Mouse (Mus musculus) limb, embryonic 11.5 days (tissue): ENCODE results near the gene Slc39a13. TPM values are rescaled to one million over a fixed set of nuclear protein-coding genes. Genes with fewer than 3 reads are reported as not detected.
A peak's percentile ranks its signal among the peaks of the same experiment; 100 is the strongest.

ENCODE experiments used
- ATAC-seq: fragments of 200-750 bp; cut with Nextera tagmentation; 2 replicates; pipeline ENCODE4 v1.8.0; 2017; ENCODE audit warnings: low read depth; ENCODE audit not compliant: insufficient number of reproducible peaks, low FRiP score, low TSS enrichment
- DNase-seq: peaks from one replicate; pipeline ENCODE4 v3.0.0-alpha.2; 2015; ENCODE audit warnings: low spot score
- H3K27ac ChIP-seq: fragments of 300-500 bp; sonication (generic); replicated peaks from 2 replicates; pipeline ENCODE4 v1.5.1; 2014; ENCODE audit warnings: low read depth, mild to moderate bottlenecking, low read length
- H3K27me3 ChIP-seq: fragments of 300-500 bp; sonication (generic); 2 replicates; pipeline ENCODE4 v1.6.1; 2014; ENCODE audit warnings: mild to moderate bottlenecking, low read length, mixed read lengths; ENCODE audit not compliant: control insufficient read depth, insufficient read depth
- H3K36me3 ChIP-seq: fragments of 300-500 bp; sonication (generic); 2 replicates; pipeline ENCODE4 v1.6.1; 2014; ENCODE audit warnings: mild to moderate bottlenecking, low read length, moderate library complexity, mixed read lengths; ENCODE audit not compliant: control insufficient read depth, insufficient read depth
- H3K4me1 ChIP-seq: fragments of 300-500 bp; sonication (generic); 2 replicates; pipeline ENCODE4 v1.6.1; 2014; ENCODE audit warnings: low read length, mixed read lengths; ENCODE audit not compliant: control insufficient read depth, insufficient read depth
- H3K4me2 ChIP-seq: fragments of 300-500 bp; sonication (generic); 2 replicates; pipeline ENCODE4 v1.6.1; 2014; ENCODE audit warnings: low read depth, mild to moderate bottlenecking, moderate library complexity; ENCODE audit not compliant: severe bottlenecking
- H3K4me3 ChIP-seq: fragments of 300-500 bp; sonication (generic); 2 replicates; pipeline ENCODE4 v1.5.1; 2014; ENCODE audit warnings: low read depth, low read length
- H3K9ac ChIP-seq: fragments of 300-500 bp; sonication (generic); 2 replicates; pipeline ENCODE4 v1.6.1; 2014; ENCODE audit warnings: mild to moderate bottlenecking, low read length
- H3K9me3 ChIP-seq: fragments of 300-500 bp; sonication (generic); 2 replicates; pipeline ENCODE4 v1.6.1; 2016; ENCODE audit warnings: low read length; ENCODE audit not compliant: control insufficient read depth
- WGBS: fragments of 180-500 bp; shearing (Covaris S2); extraction: QIAGEN DNeasy Blood & Tissue Kit; methylation state at CpG from one replicate; pipeline ENCODE4 v1.1.7; 2014; 5-methylcytosine and 5-hydroxymethylcytosine counted together
- polyA plus RNA-seq: library from polyadenylated mRNA; unstranded; fragments of >200 nt; fragmentation: Nextera tagmentation; extraction: Ambion mirVana; gene quantifications from 2 replicates; pipeline ENCODE4 v1.2.1, GENCODE M21; 2014

The Slc39a13 gene
- 27.1 and 29.8 TPM in 2 replicates for polyA plus RNA-seq

- Histone ChIP-seq H3K9me3 (no peaks in the 10 kb centered on the region), H3K36me3 (peaks cover 4% of the 10 kb centered on the region), H3K4me3 (peak within 1 kb of the TSS; percentile 58), H3K9ac (peak within 1 kb of the TSS; percentile 63), H3K4me1 (peaks cover 15% of the 10 kb centered on the region), H3K27me3 (no peaks in the 10 kb centered on the region), H3K27ac (peak within 1 kb of the TSS; percentile 68), H3K4me2 (peak within 1 kb of the TSS; percentile 88)
- peak; percentile 93 for ATAC-seq
- DNase-seq: peak; percentile 98
- under 1% methylated on average over 56 of the region's 69 CpGs for WGBS
Measured at GRCm38 (mm10) chr2:91070076-91070800, at the start of gene Slc39a13. Gene Slc39a13, minus strand, starts transcription at chr2:91070417.

GRCm38 (mm10) chr2:91119551-91119950 is 49.3 kb upstream of the Slc39a13 start:
- Histone ChIP-seq H3K4me3 (no peak overlapping the region), H3K9me3 (no peaks in the 10 kb centered on the region), H3K27me3 (no peaks in the 10 kb centered on the region; the same call in 1 of the 2 replicates), H3K9ac (no peak overlapping the region), H3K36me3 (no peaks in the 10 kb centered on the region), H3K27ac (no peak overlapping the region), H3K4me1 (no peaks in the 10 kb centered on the region), H3K4me2 (no peak overlapping the region; the same call in 1 of the 2 replicates)
- no peak for DNase-seq
- no peak for ATAC-seq
- WGBS: 89% methylated on average over 6 of the region's 6 CpGs

- 88% methylated on average over 19 of the region's 19 CpGs for WGBS
- H3K36me3 ChIP-seq: no peaks in the 10 kb centered on the region
- no peaks in the 10 kb centered on the region; the same call in 1 of the 2 replicates for H3K27me3 ChIP-seq
- no peaks in the 10 kb centered on the region for H3K4me1 ChIP-seq
- DNase-seq: no peak
- no peak overlapping the region for H3K9ac ChIP-seq
- no peaks in the 10 kb centered on the region for H3K9me3 ChIP-seq
- no peak overlapping the region for H3K4me3 ChIP-seq
- no peak overlapping the region for H3K27ac ChIP-seq
- H3K4me2 ChIP-seq: no peak overlapping the region
- ATAC-seq: no peak
Measured at GRCm38 (mm10) chr2:91119061-91119460, 48.8 kb upstream of the Slc39a13 start.

GRCm38 (mm10) chr2:91118647-91119046 is 48.4 kb upstream of the Slc39a13 start:
- H3K9ac ChIP-seq: no peak overlapping the region
- no peak for DNase-seq
- WGBS: 50% methylated on average over 1 of the region's 1 CpGs
- no peaks in the 10 kb centered on the region for H3K36me3 ChIP-seq
- H3K27me3 ChIP-seq: no peaks in the 10 kb centered on the region; the same call in 1 of the 2 replicates
- no peak overlapping the region for H3K27ac ChIP-seq
- no peak overlapping the region for H3K4me3 ChIP-seq
- no peak overlapping the region for H3K4me2 ChIP-seq
- H3K4me1 ChIP-seq: no peaks in the 10 kb centered on the region
- no peak for ATAC-seq
- H3K9me3 ChIP-seq: no peaks in the 10 kb centered on the region

GRCm38 (mm10) chr2:91117585-91118275 is 47.5 kb upstream of the Slc39a13 start, which contains the start of gene Mybpc3:
Gene Mybpc3, plus strand, starts transcription at chr2:91118144.
- no peak within 1 kb of the TSS for H3K4me2 ChIP-seq
- no peak for DNase-seq
- 84% methylated on average over 11 of the region's 11 CpGs for WGBS
- no peaks in the 10 kb centered on the region for H3K36me3 ChIP-seq
- no peaks in the 10 kb centered on the region for H3K9me3 ChIP-seq
- no peaks in the 10 kb centered on the region; the same call in 1 of the 2 replicates for H3K27me3 ChIP-seq
- no peak within 1 kb of the TSS for H3K4me3 ChIP-seq
- no peak within 1 kb of the TSS for H3K9ac ChIP-seq
- no peaks in the 10 kb centered on the region for H3K4me1 ChIP-seq
- H3K27ac ChIP-seq: no peak within 1 kb of the TSS
- ATAC-seq: no peak

- Histone ChIP-seq H3K9me3 (no peaks in the 10 kb centered on the region), H3K27ac (no peak overlapping the region), H3K36me3 (no peaks in the 10 kb centered on the region), H3K4me3 (no peak overlapping the region), H3K9ac (no peak overlapping the region), H3K4me2 (no peak overlapping the region), H3K27me3 (no peaks in the 10 kb centered on the region), H3K4me1 (no peaks in the 10 kb centered on the region)
- 81% methylated on average over 5 of the region's 5 CpGs for WGBS
- ATAC-seq: no peak
- DNase-seq: no peak
Measured at GRCm38 (mm10) chr2:91116842-91117241, 46.6 kb upstream of the Slc39a13 start.

GRCm38 (mm10) chr2:91115578-91115970 is 45.4 kb upstream of the Slc39a13 start:
- Histone ChIP-seq H3K27me3 (no peaks in the 10 kb centered on the region), H3K9ac (peak overlapping the region; percentile 61), H3K4me3 (peak overlapping the region; percentile 36), H3K4me2 (peak overlapping the region; percentile 83), H3K27ac (no peak overlapping the region), H3K4me1 (no peaks in the 10 kb centered on the region), H3K36me3 (no peaks in the 10 kb centered on the region), H3K9me3 (no peaks in the 10 kb centered on the region)
- peak; percentile 24 for DNase-seq
- WGBS: 38% methylated on average over 12 of the region's 12 CpGs
- ATAC-seq: no peak

- Histone ChIP-seq H3K9ac (peak overlapping the region; percentile 61), H3K27ac (no peak overlapping the region), H3K4me1 (no peaks in the 10 kb centered on the region), H3K36me3 (no peaks in the 10 kb centered on the region), H3K4me3 (peak overlapping the region; percentile 36), H3K4me2 (peak overlapping the region; percentile 83), H3K9me3 (no peaks in the 10 kb centered on the region), H3K27me3 (no peaks in the 10 kb centered on the region)
- ATAC-seq (peak; percentile 63), DNase-seq (peak; percentile 99)
- 12% methylated on average over 32 of the region's 42 CpGs for WGBS
Measured at GRCm38 (mm10) chr2:91114781-91115577, 44.8 kb upstream of the Slc39a13 start.
